Mouse (Mus musculus) heart, embryonic 16.5 days (tissue): ENCODE measurements around the gene Tmem139. TPM values are rescaled to one million over a fixed set of nuclear protein-coding genes. Genes with fewer than 3 reads are reported as not detected.

Source experiments
- ATAC-seq: fragments of 200-750 bp; cut with Nextera tagmentation; replicated peaks from 2 replicates; pipeline ENCODE4 v1.8.0; 2017; ENCODE audit warnings: moderate number of reproducible peaks; ENCODE audit not compliant: insufficient read depth, low FRiP score; ENCODE audit errors: extremely low read depth
- H3K27ac ChIP-seq: fragments of 300-500 bp; sonication (generic); 2 replicates; pipeline ENCODE4 v1.5.1; 2014; ENCODE audit warnings: mild to moderate bottlenecking, low read length, control low read depth, moderate library complexity
- H3K27me3 ChIP-seq: fragments of 300-500 bp; sonication (generic); 2 replicates; pipeline ENCODE4 v1.6.1; 2014; ENCODE audit warnings: low read length, mixed read lengths; ENCODE audit not compliant: control insufficient read depth, insufficient read depth
- H3K36me3 ChIP-seq: fragments of 300-500 bp; sonication (generic); 2 replicates; pipeline ENCODE4 v1.6.1; 2014; ENCODE audit not compliant: control insufficient read depth, insufficient read depth
- H3K4me1 ChIP-seq: fragments of 300-500 bp; sonication (generic); 2 replicates; pipeline ENCODE4 v1.6.1; 2014; ENCODE audit warnings: low read length, mixed read lengths; ENCODE audit not compliant: control insufficient read depth, insufficient read depth
- H3K4me2 ChIP-seq: fragments of 300-500 bp; sonication (generic); 2 replicates; pipeline ENCODE4 v1.6.1; 2014; ENCODE audit warnings: low read depth, mild to moderate bottlenecking, control low read depth, low read length
- H3K4me3 ChIP-seq: fragments of 300-500 bp; sonication (generic); 2 replicates; pipeline ENCODE4 v1.5.1; 2014; ENCODE audit warnings: mild to moderate bottlenecking, control low read depth, low read length
- H3K9ac ChIP-seq: fragments of 300-500 bp; sonication (generic); 2 replicates; pipeline ENCODE4 v1.6.1; 2014; ENCODE audit warnings: low read length, control low read depth
- H3K9me3 ChIP-seq: fragments of 300-500 bp; sonication (generic); replicated peaks from 2 replicates; pipeline ENCODE4 v1.6.1; 2016; ENCODE audit warnings: low read length; ENCODE audit not compliant: control insufficient read depth
- WGBS: fragments of 180-500 bp; shearing (Covaris S2); extraction: QIAGEN DNeasy Blood & Tissue Kit; methylation state at CpG from one replicate; pipeline ENCODE4 v1.1.7; 2014; 5-methylcytosine and 5-hydroxymethylcytosine counted together
- polyA plus RNA-seq: library from polyadenylated mRNA; unstranded; fragments of >200 nt; fragmentation: Nextera tagmentation; extraction: Ambion mirVana; gene quantifications from 2 replicates; pipeline ENCODE4 v1.2.1, GENCODE M21; 2015

Gene Tmem139
- polyA plus RNA-seq, 1 experiment from 2014 or later, result 0.20 TPM

GRCm38 (mm10) chr6:42264626-42265312 lies 3.0 kb downstream of the Tmem139 start, which contains the start of gene Casp2:
Gene Casp2, plus strand, starts transcription at chr6:42264985.
- peaks cover 25% of the 10 kb centered on the region for H3K36me3 ChIP-seq
- WGBS, result under 1% methylated on average over 49 of the region's 51 CpGs

DNA sequence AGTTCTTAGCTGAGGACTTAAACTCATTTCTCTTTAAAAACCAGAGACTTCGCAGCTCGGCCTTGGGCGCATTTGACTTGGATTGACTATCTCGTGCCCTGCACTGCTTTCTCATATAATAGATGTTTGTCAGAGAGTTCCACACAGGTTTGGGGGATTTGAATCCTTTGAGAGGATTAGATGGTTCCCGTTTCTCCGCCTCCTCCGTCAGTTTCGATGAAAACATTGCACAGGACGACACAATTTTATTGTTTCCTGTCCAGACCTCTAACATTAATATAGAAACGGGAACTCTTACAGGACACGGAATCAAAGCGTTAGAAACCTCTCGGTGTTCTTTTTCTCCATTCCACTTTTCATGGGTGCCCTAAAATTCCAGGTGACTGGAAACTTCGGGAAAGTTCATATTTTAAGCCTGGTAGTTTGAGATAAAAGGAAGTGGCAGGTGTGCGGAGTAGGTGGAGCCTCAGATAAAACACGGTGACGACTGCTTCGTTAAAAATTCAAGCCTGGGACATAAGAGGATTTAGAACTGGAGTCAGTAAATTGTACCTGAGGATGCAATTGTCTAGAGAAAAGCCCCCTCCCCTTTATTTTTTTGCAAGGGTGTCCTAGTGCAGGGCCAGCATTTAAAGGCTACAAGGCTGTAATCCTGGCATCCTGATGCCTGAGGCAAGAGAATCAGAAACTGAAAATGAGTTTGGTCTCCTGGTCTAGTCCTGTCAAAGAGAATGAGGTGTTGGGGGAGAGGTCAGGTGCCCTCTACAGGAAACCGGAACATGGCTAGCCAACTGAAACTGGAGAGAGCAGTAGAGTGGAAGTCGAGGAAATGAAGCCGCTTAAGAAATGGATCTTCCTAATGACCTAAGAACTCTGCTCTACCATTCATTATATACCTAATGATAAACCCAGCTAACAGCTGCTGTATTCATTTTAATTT lies 3.9 kb downstream of the Tmem139 start:
- H3K27me3 ChIP-seq, result no peaks in the 10 kb centered on the region
- peak overlapping the region; percentile 82 for H3K4me3 ChIP-seq
- peaks cover 29% of the 10 kb centered on the region for H3K36me3 ChIP-seq
- peak overlapping the region; percentile 94 for H3K9ac ChIP-seq
- H3K27ac ChIP-seq, result peak overlapping the region; percentile 90
- H3K4me2 ChIP-seq, result peak overlapping the region; percentile 82
- ATAC-seq, result no peak
- H3K4me1 ChIP-seq, result peaks cover 10% of the 10 kb centered on the region; the same call in 1 of the 2 replicates
- H3K9me3 ChIP-seq, result no peaks in the 10 kb centered on the region
- under 1% methylated on average over 21 of the region's 21 CpGs for WGBS

More at GRCm38 (mm10) chr6:42264626-42265312, 3.0 kb downstream of the Tmem139 start, which contains the start of gene Casp2:
- H3K9ac ChIP-seq, result peak within 1 kb of the TSS; percentile 94
- H3K4me2 ChIP-seq, result peak within 1 kb of the TSS; percentile 82
- peak within 1 kb of the TSS; percentile 90 for H3K27ac ChIP-seq
- no peaks in the 10 kb centered on the region for H3K9me3 ChIP-seq
- H3K27me3 ChIP-seq, result no peaks in the 10 kb centered on the region
- peak; percentile 99 for ATAC-seq
- peak within 1 kb of the TSS; percentile 82 for H3K4me3 ChIP-seq
- H3K4me1 ChIP-seq, result peaks cover 7% of the 10 kb centered on the region; the same call in 1 of the 2 replicates

DNA sequence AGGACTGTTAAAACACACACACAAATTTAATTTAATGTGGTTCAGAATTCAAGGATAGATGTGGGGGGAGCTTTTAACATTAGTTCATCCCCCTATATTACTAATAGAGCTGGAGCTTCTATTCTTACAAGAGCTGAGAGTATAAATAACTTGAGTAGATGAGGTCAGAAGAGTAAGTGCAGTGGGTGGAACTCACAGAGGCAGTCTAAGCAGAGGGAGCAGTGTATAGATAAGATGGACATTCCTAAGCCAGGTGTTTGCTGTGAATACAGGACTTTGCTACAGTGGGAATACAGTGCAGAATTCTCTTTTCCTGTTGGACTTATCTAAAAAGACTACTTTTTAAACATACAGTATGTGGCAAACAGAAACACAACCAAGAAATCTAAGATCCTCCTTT lies 9.0 kb downstream of the Tmem139 start:
- peaks cover 59% of the 10 kb centered on the region for H3K36me3 ChIP-seq
- no peak overlapping the region for H3K4me3 ChIP-seq
- peaks cover 10% of the 10 kb centered on the region; the same call in 1 of the 2 replicates for H3K4me1 ChIP-seq
- no peaks in the 10 kb centered on the region for H3K9me3 ChIP-seq
- ATAC-seq, result peak; percentile 64
- H3K27ac ChIP-seq, result no peak overlapping the region
- H3K9ac ChIP-seq, result no peak overlapping the region
- no peak overlapping the region for H3K4me2 ChIP-seq
- no peaks in the 10 kb centered on the region for H3K27me3 ChIP-seq

DNA sequence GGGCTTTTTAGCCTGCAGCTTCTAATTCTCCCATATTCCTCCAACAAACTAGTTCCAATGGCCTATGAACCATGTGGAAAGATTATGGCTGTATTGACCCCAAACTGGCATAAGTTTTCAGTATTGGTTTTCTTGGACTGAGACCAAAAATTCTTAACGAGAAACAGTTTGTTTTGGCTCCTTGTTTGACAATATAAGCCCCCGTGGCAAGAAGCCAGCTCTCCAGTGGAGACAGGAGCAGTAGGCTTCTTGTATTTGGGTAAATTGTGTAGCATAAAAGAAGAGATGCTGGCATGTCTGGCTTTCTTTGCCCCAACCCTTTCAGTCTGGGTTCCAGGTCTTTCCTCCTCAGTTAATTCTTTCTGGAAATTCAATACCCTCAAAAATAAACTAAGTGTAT lies 14.4 kb downstream of the Tmem139 start:
- ATAC-seq, result no peak
- Histone ChIP-seq H3K4me1 (peaks cover 2% of the 10 kb centered on the region; the same call in 1 of the 2 replicates), H3K4me3 (no peak overlapping the region), H3K9ac (no peak overlapping the region), H3K9me3 (no peaks in the 10 kb centered on the region), H3K36me3 (peaks cover 74% of the 10 kb centered on the region), H3K27ac (no peak overlapping the region), H3K27me3 (no peaks in the 10 kb centered on the region), H3K4me2 (no peak overlapping the region)
- WGBS, result 54% methylated on average over 2 of the region's 2 CpGs

GRCm38 (mm10) chr6:42282865-42283528 lies 21.2 kb downstream of the Tmem139 start:
- no peak overlapping the region for H3K9ac ChIP-seq
- H3K27me3 ChIP-seq, result no peaks in the 10 kb centered on the region
- H3K4me2 ChIP-seq, result no peak overlapping the region
- peaks cover 37% of the 10 kb centered on the region for H3K36me3 ChIP-seq
- WGBS, result 53% methylated on average over 5 of the region's 5 CpGs
- H3K27ac ChIP-seq, result peak overlapping the region; percentile 45
- no peak overlapping the region for H3K4me3 ChIP-seq
- ATAC-seq, result no peak; the same call in 1 of the 2 replicates
- H3K4me1 ChIP-seq, result peaks cover 11% of the 10 kb centered on the region
- no peaks in the 10 kb centered on the region for H3K9me3 ChIP-seq

DNA sequence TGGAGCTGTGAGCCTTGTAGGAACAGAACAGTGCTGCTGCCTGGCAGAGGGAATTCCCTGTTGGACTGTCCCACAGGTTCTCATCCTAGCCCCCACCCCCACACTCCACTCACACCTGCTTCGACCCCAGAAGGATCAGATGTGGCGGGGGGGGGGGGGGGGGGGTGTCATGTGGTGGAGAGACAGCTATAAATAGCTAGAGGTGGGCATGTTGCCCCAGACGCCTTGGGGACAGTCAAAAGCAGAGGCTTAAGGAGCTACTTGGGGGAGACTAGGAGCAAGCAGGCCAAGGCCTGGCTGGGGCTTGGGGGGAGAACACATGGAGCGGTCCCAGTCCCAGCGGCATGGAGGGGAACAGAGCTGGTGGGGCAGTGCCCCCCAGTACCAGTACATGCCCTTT lies 24.7 kb downstream of the Tmem139 start, which contains the start of gene Clcn1:
Clcn1 (plus strand) TSS at position 238 of the 400 bp plus-strand sequence.
- H3K9ac ChIP-seq, result peak within 1 kb of the TSS; percentile 11; the same call in 1 of the 2 replicates
- WGBS, result 53% methylated on average over 4 of the region's 5 CpGs
- 0 out of 2 replicates have a peak within 1 kb of the TSS, but pooled peaks have one; percentile 21 for H3K27ac ChIP-seq
- H3K4me2 ChIP-seq, result no peak within 1 kb of the TSS
- no peak for ATAC-seq
- H3K4me3 ChIP-seq, result no peak within 1 kb of the TSS
- H3K27me3 ChIP-seq, result no peaks in the 10 kb centered on the region
- H3K4me1 ChIP-seq, result peaks cover 11% of the 10 kb centered on the region
- peaks cover 13% of the 10 kb centered on the region for H3K36me3 ChIP-seq
- H3K9me3 ChIP-seq, result no peaks in the 10 kb centered on the region

- ATAC-seq, result no peak
- no peak overlapping the region for H3K9ac ChIP-seq
- H3K4me1 ChIP-seq, result peaks cover 11% of the 10 kb centered on the region
- no peak overlapping the region for H3K4me3 ChIP-seq
- H3K4me2 ChIP-seq, result no peak overlapping the region
- no peaks in the 10 kb centered on the region for H3K27me3 ChIP-seq
- H3K27ac ChIP-seq, result no peak overlapping the region
- H3K9me3 ChIP-seq, result no peaks in the 10 kb centered on the region
- H3K36me3 ChIP-seq, result 0 out of 2 replicates have a peak, but pooled peaks cover 3% of the 10 kb centered on the region
These were observed 25.8 kb downstream of the Tmem139 start for GRCm38 (mm10) chr6:42287562-42287961.

GRCm38 (mm10) chr6:42293327-42293726 lies 31.6 kb downstream of the Tmem139 start:
- no peak for ATAC-seq
- Histone ChIP-seq H3K4me2 (no peak overlapping the region), H3K36me3 (0 out of 2 replicates have a peak, but pooled peaks cover 3% of the 10 kb centered on the region), H3K4me1 (no peaks in the 10 kb centered on the region), H3K9ac (no peak overlapping the region), H3K9me3 (no peaks in the 10 kb centered on the region), H3K4me3 (no peak overlapping the region), H3K27ac (no peak overlapping the region), H3K27me3 (no peaks in the 10 kb centered on the region)
- WGBS, result 81% methylated on average over 6 of the region's 6 CpGs
